Mouse (Mus musculus): ENCODE measurements around the gene Cxcr4. TPM values are rescaled to one million over a fixed set of nuclear protein-coding genes. Genes with fewer than 3 reads are reported as not detected.

Cxcr4 gene
- polyA plus RNA-seq, 1 experiment from 2014 or later, result 8.6 TPM

GRCm38 (mm10) chr1:128560452-128561324 is 31.4 kb downstream of the Cxcr4 start:
- WGBS, result 72% methylated on average over 14 of the region's 14 CpGs
- H3K36me3 ChIP-seq (replicated peaks; ENCODE audit: control insufficient read depth, insufficient read depth), result no peaks in the 10 kb centered on the region
- no peak overlapping the region for H3K9ac ChIP-seq
- ATAC-seq (ENCODE audit: low FRiP score) (no peak), DNase-seq (ENCODE audit: low spot score) (no peak)
- no peak overlapping the region for H3K4me2 ChIP-seq (replicated peaks)
- H3K27ac ChIP-seq, result no peak overlapping the region
- H3K9me3 ChIP-seq (ENCODE audit: control insufficient read depth, low read length), result no peaks in the 10 kb centered on the region
- no peaks in the 10 kb centered on the region for H3K27me3 ChIP-seq (ENCODE audit: control insufficient read depth, insufficient read depth, low read length)
- H3K4me3 ChIP-seq (replicated peaks; ENCODE audit: low read length), result no peak overlapping the region
- H3K4me1 ChIP-seq (replicated peaks; ENCODE audit: control insufficient read depth, insufficient read depth, low read length), result no peaks in the 10 kb centered on the region; the same call in 1 of the 2 replicates

GRCm38 (mm10) chr1:128557953-128558352 is 34.1 kb downstream of the Cxcr4 start:
- H3K9me3 ChIP-seq (ENCODE audit: control insufficient read depth, low read length), result no peaks in the 10 kb centered on the region
- no peak overlapping the region for H3K27ac ChIP-seq
- H3K4me3 ChIP-seq (replicated peaks; ENCODE audit: low read length), result no peak overlapping the region
- ATAC-seq (ENCODE audit: low FRiP score), result no peak
- H3K9ac ChIP-seq, result no peak overlapping the region
- H3K4me2 ChIP-seq (replicated peaks), result no peak overlapping the region
- H3K27me3 ChIP-seq (ENCODE audit: control insufficient read depth, insufficient read depth, low read length), result no peaks in the 10 kb centered on the region
- WGBS, result 91% methylated on average over 4 of the region's 4 CpGs
- no peaks in the 10 kb centered on the region; the same call in 1 of the 2 replicates for H3K4me1 ChIP-seq (replicated peaks; ENCODE audit: control insufficient read depth, insufficient read depth, low read length)
- no peaks in the 10 kb centered on the region for H3K36me3 ChIP-seq (replicated peaks; ENCODE audit: control insufficient read depth, insufficient read depth)
- DNase-seq (ENCODE audit: low spot score), result no peak

- no peak for ATAC-seq (ENCODE audit: low FRiP score)
- DNase-seq (ENCODE audit: low spot score), result no peak
Observed at GRCm38 (mm10) chr1:128552545-128552944, 39.5 kb downstream of the Cxcr4 start.

GRCm38 (mm10) chr1:128551743-128552397 is 40.2 kb downstream of the Cxcr4 start:
- ATAC-seq (ENCODE audit: low FRiP score), result peak; percentile 81
- 0 out of 2 replicates have a peak overlapping the region, but pooled peaks have one; percentile 2 for H3K27ac ChIP-seq

More at GRCm38 (mm10) chr1:128552545-128552944, 39.5 kb downstream of the Cxcr4 start:
- Histone ChIP-seq H3K27ac (no peak overlapping the region), H3K9me3 (ENCODE audit: control insufficient read depth, low read length) (no peaks in the 10 kb centered on the region), H3K4me3 (replicated peaks; ENCODE audit: low read length) (no peak overlapping the region), H3K27me3 (ENCODE audit: control insufficient read depth, insufficient read depth, low read length) (no peaks in the 10 kb centered on the region), H3K9ac (no peak overlapping the region), H3K4me2 (replicated peaks) (no peak overlapping the region), H3K4me1 (replicated peaks; ENCODE audit: control insufficient read depth, insufficient read depth, low read length) (no peaks in the 10 kb centered on the region), H3K36me3 (replicated peaks; ENCODE audit: control insufficient read depth, insufficient read depth) (no peaks in the 10 kb centered on the region)

GRCm38 (mm10) chr1:128549442-128549841 is 42.7 kb downstream of the Cxcr4 start:
- Histone ChIP-seq H3K4me3 (replicated peaks; ENCODE audit: low read length) (no peak overlapping the region), H3K4me1 (replicated peaks; ENCODE audit: control insufficient read depth, insufficient read depth, low read length) (0 out of 2 replicates have a peak, but pooled peaks cover 3% of the 10 kb centered on the region), H3K9me3 (ENCODE audit: control insufficient read depth, low read length) (no peaks in the 10 kb centered on the region), H3K4me2 (replicated peaks) (no peak overlapping the region), H3K9ac (no peak overlapping the region), H3K36me3 (replicated peaks; ENCODE audit: control insufficient read depth, insufficient read depth) (no peaks in the 10 kb centered on the region), H3K27me3 (ENCODE audit: control insufficient read depth, insufficient read depth, low read length) (no peaks in the 10 kb centered on the region), H3K27ac (no peak overlapping the region)
- no peak for DNase-seq (ENCODE audit: low spot score)
- ATAC-seq (ENCODE audit: low FRiP score), result no peak
- 71% methylated on average over 5 of the region's 5 CpGs for WGBS

More at GRCm38 (mm10) chr1:128551743-128552397, 40.2 kb downstream of the Cxcr4 start:
- Histone ChIP-seq H3K36me3 (replicated peaks; ENCODE audit: control insufficient read depth, insufficient read depth) (no peaks in the 10 kb centered on the region), H3K4me1 (replicated peaks; ENCODE audit: control insufficient read depth, insufficient read depth, low read length) (0 out of 2 replicates have a peak, but pooled peaks cover 3% of the 10 kb centered on the region), H3K4me2 (replicated peaks) (no peak overlapping the region), H3K9me3 (ENCODE audit: control insufficient read depth, low read length) (no peaks in the 10 kb centered on the region), H3K9ac (no peak overlapping the region), H3K4me3 (replicated peaks; ENCODE audit: low read length) (no peak overlapping the region), H3K27me3 (ENCODE audit: control insufficient read depth, insufficient read depth, low read length) (no peaks in the 10 kb centered on the region)
- WGBS, result 13% methylated on average over 8 of the region's 8 CpGs
- no peak for DNase-seq (ENCODE audit: low spot score)

GRCm38 (mm10) chr1:128549007-128549406 is 43.1 kb downstream of the Cxcr4 start:
- H3K9me3 ChIP-seq (ENCODE audit: control insufficient read depth, low read length), result no peaks in the 10 kb centered on the region
- DNase-seq (ENCODE audit: low spot score) (no peak), ATAC-seq (ENCODE audit: low FRiP score) (no peak)
- WGBS, result 82% methylated on average over 3 of the region's 3 CpGs
- H3K27me3 ChIP-seq (ENCODE audit: control insufficient read depth, insufficient read depth, low read length), result no peaks in the 10 kb centered on the region
- no peak overlapping the region for H3K9ac ChIP-seq
- no peak overlapping the region for H3K27ac ChIP-seq
- no peaks in the 10 kb centered on the region for H3K36me3 ChIP-seq (replicated peaks; ENCODE audit: control insufficient read depth, insufficient read depth)
- no peak overlapping the region for H3K4me2 ChIP-seq (replicated peaks)
- 0 out of 2 replicates have a peak, but pooled peaks cover 3% of the 10 kb centered on the region for H3K4me1 ChIP-seq (replicated peaks; ENCODE audit: control insufficient read depth, insufficient read depth, low read length)
- no peak overlapping the region for H3K4me3 ChIP-seq (replicated peaks; ENCODE audit: low read length)

- Histone ChIP-seq H3K9ac (no peak overlapping the region), H3K36me3 (replicated peaks; ENCODE audit: control insufficient read depth, insufficient read depth) (no peaks in the 10 kb centered on the region), H3K27ac (no peak overlapping the region), H3K4me1 (replicated peaks; ENCODE audit: control insufficient read depth, insufficient read depth, low read length) (0 out of 2 replicates have a peak, but pooled peaks cover 3% of the 10 kb centered on the region), H3K4me2 (replicated peaks) (no peak overlapping the region), H3K27me3 (ENCODE audit: control insufficient read depth, insufficient read depth, low read length) (no peaks in the 10 kb centered on the region), H3K9me3 (ENCODE audit: control insufficient read depth, low read length) (no peaks in the 10 kb centered on the region), H3K4me3 (replicated peaks; ENCODE audit: low read length) (no peak overlapping the region)
- no peak for ATAC-seq (ENCODE audit: low FRiP score)
- WGBS, result 87% methylated on average over 5 of the region's 5 CpGs
- no peak for DNase-seq (ENCODE audit: low spot score)
Observed at GRCm38 (mm10) chr1:128548220-128548998, 43.7 kb downstream of the Cxcr4 start.

- Histone ChIP-seq H3K9me3 (ENCODE audit: control insufficient read depth, low read length) (no peaks in the 10 kb centered on the region), H3K27ac (no peak overlapping the region), H3K36me3 (replicated peaks; ENCODE audit: control insufficient read depth, insufficient read depth) (no peaks in the 10 kb centered on the region), H3K4me3 (replicated peaks; ENCODE audit: low read length) (no peak overlapping the region), H3K27me3 (ENCODE audit: control insufficient read depth, insufficient read depth, low read length) (no peaks in the 10 kb centered on the region), H3K4me2 (replicated peaks) (no peak overlapping the region), H3K4me1 (replicated peaks; ENCODE audit: control insufficient read depth, insufficient read depth, low read length) (0 out of 2 replicates have a peak, but pooled peaks cover 3% of the 10 kb centered on the region), H3K9ac (no peak overlapping the region)
- peak; percentile 59; the same call in 1 of the 2 replicates for ATAC-seq (ENCODE audit: low FRiP score)
- DNase-seq (ENCODE audit: low spot score), result no peak
- 54% methylated on average over 6 of the region's 6 CpGs for WGBS
Observed at GRCm38 (mm10) chr1:128545672-128546071, 46.4 kb downstream of the Cxcr4 start.

- 68% methylated on average over 2 of the region's 2 CpGs for WGBS
- Histone ChIP-seq H3K36me3 (replicated peaks; ENCODE audit: control insufficient read depth, insufficient read depth) (no peaks in the 10 kb centered on the region), H3K4me3 (replicated peaks; ENCODE audit: low read length) (no peak overlapping the region), H3K27ac (no peak overlapping the region), H3K4me1 (replicated peaks; ENCODE audit: control insufficient read depth, insufficient read depth, low read length) (peaks cover 15% of the 10 kb centered on the region), H3K4me2 (replicated peaks) (no peak overlapping the region), H3K9ac (no peak overlapping the region), H3K27me3 (ENCODE audit: control insufficient read depth, insufficient read depth, low read length) (no peaks in the 10 kb centered on the region), H3K9me3 (ENCODE audit: control insufficient read depth, low read length) (no peaks in the 10 kb centered on the region)
- ATAC-seq (ENCODE audit: low FRiP score) (no peak), DNase-seq (ENCODE audit: low spot score) (no peak)
Observed at GRCm38 (mm10) chr1:128543137-128543536, 49.0 kb downstream of the Cxcr4 start.
